Mouse (Mus musculus) E14TG2a.4 (cell line): Measurements from ENCODE around the gene BC028528.

Source experiments
- CTCF ChIP-seq: conservative IDR thresholded peaks from 2 replicates; pipeline ENCODE4 v1.5.1; 2014; ENCODE audit warnings: low read length
- NANOG ChIP-seq: IDR thresholded peaks from 2 replicates; pipeline ENCODE4 v1.6.1; 2014; ENCODE audit warnings: borderline replicate concordance, low read length, mixed read lengths
- POU5F1 ChIP-seq: IDR thresholded peaks from 2 replicates; pipeline ENCODE4 v1.6.1; 2014; ENCODE audit warnings: low read length, borderline replicate concordance

GRCm38 (mm10) chr3:95894317-95895160, 2.7 kb upstream of the BC028528 start:
- no peak for TF ChIP-seq CTCF
- TF ChIP-seq POU5F1, result no peak
- no peak for TF ChIP-seq NANOG
